Mouse (Mus musculus): ENCODE measurements at regions not wholly inside any gene's neighbourhood (a gene's known extent, or its start where the extent isn't known, plus 50 kb on each side); places are given as distances from the start of the nearest gene placed in this dataset.

DNA sequence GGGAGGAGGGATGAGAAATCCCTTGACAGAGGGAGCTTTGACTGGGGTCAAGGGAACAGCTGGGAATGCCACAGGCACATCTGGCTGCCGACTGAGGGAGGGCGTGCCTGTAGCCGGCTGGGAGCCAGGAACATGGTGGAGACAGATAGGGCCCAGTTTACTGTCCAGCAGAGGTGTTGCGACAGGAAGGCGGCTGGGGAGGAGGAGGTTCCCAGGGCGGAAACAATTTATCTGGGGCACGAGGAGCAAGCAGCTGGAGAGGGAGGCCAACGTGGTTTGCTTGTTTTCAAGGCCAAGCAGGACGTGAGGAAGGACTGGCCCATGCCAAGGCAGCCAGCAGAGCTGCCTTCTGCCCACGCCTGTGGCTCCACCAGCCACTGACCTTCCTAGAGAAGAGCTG lies 208.0 kb downstream of the Cyp26b1 start:
- no peak for DNase-seq (ENCODE audit: low read depth, low spot score)

DNA sequence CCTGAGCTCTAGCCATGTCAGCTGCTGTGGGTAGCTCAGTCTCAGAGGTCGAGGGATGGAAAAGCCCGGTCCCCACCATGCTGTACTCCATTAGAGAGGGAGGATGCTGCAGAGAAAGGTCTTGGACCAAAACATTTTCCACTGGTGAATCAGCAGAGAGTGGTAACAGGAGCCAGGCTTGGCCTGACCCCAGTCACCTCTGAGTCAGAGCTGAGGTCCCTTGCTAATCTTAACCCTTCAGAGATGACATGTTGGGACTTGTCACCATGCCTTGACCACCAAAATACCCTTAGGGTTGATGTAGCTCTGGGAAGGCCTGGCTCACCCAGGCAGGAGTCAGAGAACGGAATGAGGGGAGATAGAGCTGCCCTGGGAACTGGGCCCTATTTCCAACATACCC lies 210.0 kb downstream of the Cyp26b1 start:
- no peak for DNase-seq (ENCODE audit: low read depth, low spot score)

- DNase-seq (ENCODE audit: low read depth, low spot score) = no peak
Measured at GRCm38 (mm10) chr6:84383141-84383540, 210.6 kb downstream of the Cyp26b1 start.

DNA sequence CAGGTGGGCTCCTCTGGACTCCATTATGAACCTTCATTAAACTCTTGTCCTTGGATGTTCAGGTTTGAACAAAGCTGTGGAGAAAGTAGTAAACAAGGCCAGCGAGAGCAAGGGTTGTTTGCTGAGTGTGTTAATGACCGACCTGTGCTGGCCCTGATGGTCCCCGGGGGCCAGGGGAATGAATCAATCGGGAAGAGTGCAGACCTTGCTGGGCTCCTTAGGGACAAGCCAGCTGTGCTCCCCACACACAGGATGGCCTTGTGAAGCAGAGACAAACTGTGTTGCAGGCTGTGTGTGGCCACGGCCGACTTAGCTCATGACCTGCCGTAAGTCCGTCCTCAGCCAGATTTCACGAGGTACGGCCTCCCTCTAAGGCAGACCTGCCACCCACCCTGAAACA lies 212.1 kb downstream of the Cyp26b1 start:
- no peak for DNase-seq (ENCODE audit: low read depth, low spot score)

DNA sequence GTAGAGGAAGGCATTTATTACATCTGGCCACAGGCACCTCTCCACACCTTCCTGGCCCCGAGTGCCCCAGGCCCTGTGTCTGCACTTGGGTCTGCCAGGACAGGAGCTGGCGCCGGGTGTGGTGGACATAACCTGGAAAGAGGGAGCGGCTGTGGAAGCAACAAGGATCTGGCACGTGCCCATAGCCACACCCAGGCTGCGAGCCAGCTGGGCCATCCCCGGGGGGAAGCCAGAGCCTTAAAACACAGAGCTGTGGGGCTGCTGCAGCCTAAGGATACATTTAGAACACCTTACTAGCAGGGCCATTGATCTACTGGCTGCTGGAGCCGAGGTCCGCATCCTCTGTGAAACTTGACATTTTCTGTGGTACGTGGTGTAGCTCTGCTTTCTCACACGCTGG lies 217.0 kb downstream of the Cyp26b1 start:
- no peak for DNase-seq (ENCODE audit: low read depth, low spot score)

DNA sequence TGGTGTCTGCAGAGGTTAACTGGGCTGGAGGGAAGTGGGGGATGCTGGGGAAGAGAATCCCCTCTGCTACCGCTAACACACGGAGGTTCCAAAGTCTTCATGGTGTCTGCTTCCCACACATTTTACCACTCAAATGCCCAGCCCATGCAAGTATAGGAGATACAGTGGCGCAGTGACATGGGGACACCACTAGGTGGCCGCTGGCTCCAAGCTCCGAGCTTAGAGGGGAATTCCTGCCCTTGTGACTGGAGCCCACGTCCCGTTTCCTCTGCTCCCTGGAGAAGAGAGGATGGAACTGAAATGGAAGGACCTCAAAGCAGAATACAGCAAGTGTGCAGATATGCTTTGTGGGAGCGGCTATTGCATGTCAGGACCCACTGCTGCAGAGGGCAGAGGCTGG lies 218.2 kb downstream of the Cyp26b1 start:
- peak; percentile 19 for DNase-seq (ENCODE audit: low read depth, low spot score)

DNA sequence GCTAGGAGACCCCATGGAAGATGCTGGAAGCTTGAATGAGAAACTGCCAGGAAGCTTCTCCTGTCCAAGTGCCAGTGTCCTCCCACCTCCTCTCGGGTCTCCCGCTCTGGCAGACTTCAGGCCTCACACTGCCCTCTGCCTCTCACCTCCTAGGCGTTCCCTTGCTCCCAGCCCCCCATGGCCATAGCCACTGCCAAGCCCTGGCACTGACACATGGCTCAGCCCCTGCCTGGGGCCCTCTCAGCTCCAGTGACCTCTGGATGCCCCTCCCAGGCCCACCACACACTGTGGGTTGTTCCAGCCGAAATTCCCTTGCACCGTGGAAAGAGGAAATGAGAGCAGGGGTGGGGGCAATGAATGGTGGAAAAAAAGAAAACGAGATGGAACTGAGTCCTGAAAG lies 227.3 kb downstream of the Cyp26b1 start:
- no peak for DNase-seq (ENCODE audit: low read depth, low spot score)

- DNase-seq (ENCODE audit: low read depth, low spot score) = no peak
Measured at GRCm38 (mm10) chr6:84365914-84366313, 227.8 kb downstream of the Cyp26b1 start.

DNA sequence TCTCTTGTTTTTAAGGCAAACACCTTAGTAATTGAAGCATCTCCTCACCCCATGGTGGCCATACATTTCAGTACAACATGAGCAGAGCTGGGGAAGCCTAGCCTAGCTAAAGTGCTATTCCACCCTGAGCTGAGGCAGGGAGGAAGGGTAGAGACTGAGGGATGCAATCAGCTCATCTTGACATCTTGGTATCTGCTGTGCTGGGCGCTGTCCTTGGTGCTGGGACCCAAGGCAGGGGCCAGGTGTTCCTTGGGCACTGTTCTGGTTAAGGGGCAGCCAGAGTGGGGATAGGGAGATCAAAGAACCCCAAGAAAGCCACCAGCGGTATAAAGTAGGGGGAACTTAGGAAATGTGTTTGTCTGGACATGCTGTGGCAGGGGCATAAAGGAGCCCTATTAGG lies 228.7 kb downstream of the Cyp26b1 start:
- no peak for DNase-seq (ENCODE audit: low read depth, low spot score)

DNA sequence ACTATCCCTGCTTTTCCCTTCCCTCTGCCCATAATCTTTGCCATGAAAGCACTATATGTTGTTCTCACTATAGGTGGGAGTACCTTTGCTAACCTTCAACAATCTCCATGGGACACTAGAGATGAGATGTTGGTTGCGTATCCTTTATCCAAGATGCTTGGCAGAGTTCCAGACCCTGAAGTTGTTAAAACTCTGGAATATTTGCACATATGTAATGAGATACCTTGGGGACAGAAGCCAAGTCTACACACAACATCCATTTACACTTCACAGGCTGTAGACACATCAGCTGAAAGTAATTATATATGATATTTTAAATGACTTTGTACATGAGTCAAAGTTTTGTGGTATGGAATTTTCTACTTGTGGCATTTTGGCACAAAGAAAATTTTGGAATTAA lies 231.4 kb downstream of the Cyp26b1 start:
- no peak for DNase-seq (ENCODE audit: low read depth, low spot score)

- DNase-seq (ENCODE audit: low read depth, low spot score) = no peak
Measured at GRCm38 (mm10) chr6:84357911-84358310, 235.8 kb downstream of the Cyp26b1 start.

- DNase-seq (ENCODE audit: low read depth, low spot score) = no peak
Measured at GRCm38 (mm10) chr6:84353425-84354220, 240.1 kb downstream of the Cyp26b1 start.

DNA sequence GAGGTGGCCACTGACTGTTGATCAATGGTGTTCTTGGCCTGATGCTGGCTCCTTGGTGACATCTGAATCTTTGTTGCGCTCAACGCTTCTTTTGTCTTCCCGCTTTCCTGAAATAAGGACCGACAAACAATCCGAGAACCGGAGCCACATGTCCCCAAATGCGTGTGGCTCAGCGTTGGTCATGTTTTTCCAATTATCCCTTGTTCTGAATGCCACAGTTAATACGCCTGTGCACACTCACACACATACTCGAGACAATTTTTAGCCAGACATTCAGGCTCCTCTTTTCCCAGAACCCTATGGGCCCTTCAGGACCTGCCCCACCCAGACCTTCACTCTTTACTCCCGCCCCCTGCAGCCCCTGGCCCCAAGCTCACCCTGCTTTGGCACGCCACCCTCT lies 248.8 kb downstream of the Cyp26b1 start:
- no peak for DNase-seq (ENCODE audit: low read depth, low spot score)

DNA sequence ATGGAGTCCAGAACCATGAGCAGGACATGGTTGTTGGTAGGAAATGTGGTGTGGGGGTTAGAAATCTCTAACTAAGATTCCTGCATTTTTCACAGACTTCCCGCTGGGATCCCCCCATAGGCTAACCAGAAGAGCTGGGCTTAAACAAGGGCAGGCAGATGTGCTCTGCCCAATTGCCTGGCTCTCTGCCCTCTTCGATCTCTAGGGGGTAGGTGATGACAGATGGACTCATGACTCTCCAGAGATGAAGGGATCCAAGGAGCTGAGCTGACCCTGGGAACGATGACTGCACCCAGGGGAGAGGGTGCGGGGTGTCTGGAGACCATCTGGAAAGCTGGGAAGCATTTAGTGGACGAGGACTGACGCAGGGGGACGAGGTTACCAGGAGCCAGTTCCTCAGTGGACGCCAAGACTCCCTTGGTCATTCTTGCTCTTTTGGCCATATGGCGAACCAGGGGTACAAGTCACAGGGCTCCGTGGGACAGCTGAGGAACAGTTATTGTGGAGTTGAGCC lies 260.0 kb downstream of the Cyp26b1 start:
- DNase-seq (ENCODE audit: low read depth, low spot score) = no peak

DNA sequence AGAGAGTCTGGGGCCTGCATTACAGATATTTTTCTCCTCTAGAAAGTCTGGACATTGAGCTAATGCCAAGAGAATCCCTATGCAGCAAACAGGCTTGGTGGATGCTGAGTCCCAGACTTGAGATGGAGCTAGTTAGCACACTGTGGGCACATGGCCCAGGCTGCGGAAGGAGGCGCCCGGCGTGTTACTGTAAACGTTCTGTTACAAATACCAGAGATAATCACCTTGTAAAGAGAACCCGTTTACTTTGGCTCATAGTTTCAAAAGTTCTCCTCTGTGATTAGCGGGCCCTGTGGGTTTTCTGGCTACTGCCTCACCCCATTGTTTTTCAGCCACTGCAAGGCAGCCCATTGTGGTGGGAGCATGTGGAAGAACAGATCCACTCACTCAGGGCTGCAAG lies 264.6 kb downstream of the Cyp26b1 start:
- no peak for DNase-seq (ENCODE audit: low read depth, low spot score)

DNA sequence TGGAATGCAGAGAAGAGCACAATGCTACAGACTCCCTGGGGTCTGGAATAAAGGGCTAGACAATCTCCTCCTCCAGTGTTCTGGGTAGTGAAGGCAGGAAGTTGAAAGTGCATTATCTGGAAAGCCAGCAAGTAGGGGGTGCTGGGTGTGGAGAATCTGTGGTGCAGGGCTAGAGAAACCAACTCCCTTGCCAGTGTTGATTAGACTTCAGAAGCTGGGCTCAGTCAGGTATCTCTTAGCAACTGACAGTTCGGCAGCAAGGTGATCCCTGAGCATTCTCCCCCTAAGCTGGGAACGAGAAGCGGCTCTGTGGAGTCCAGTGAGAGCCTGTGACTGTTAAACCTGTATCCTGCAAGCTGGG lies 265.7 kb downstream of the Cyp26b1 start:
- no peak for DNase-seq (ENCODE audit: low read depth, low spot score)

DNA sequence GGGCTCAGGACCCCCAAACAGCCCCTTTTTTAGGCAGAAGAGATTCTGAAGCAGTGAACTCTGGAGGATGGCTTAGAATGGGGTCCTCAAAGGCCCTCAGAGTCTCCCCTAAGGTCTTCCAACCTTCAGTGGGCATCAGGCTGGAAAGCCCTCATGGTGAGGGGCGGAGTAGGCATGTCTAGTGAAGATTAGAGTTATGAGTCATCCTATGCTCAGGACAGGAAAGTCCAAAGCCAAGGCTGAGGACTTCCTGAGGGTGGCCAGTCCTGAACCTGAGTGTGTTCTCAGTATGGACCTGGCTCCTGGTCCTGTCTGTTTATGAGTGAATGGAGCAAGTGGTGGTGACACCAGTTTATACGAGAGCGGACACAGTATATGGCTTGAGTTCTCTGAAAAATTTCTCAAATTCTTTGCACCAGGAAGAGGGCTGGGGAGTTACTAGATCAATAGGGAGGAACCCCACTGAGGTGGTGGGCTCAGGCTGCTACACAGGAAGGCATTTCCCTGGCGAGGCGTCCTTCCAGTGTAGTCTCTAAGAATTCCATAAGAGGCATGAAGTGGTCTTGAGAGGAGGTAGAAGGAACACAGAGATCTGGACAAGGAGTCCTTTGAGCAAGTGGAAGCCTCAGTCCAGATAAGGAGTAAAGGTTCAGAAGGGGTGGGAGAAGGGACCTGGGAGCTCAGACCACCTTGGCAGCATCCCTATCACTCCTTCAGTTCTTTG lies 266.2 kb downstream of the Cyp26b1 start:
- DNase-seq (ENCODE audit: low read depth, low spot score) = no peak

DNA sequence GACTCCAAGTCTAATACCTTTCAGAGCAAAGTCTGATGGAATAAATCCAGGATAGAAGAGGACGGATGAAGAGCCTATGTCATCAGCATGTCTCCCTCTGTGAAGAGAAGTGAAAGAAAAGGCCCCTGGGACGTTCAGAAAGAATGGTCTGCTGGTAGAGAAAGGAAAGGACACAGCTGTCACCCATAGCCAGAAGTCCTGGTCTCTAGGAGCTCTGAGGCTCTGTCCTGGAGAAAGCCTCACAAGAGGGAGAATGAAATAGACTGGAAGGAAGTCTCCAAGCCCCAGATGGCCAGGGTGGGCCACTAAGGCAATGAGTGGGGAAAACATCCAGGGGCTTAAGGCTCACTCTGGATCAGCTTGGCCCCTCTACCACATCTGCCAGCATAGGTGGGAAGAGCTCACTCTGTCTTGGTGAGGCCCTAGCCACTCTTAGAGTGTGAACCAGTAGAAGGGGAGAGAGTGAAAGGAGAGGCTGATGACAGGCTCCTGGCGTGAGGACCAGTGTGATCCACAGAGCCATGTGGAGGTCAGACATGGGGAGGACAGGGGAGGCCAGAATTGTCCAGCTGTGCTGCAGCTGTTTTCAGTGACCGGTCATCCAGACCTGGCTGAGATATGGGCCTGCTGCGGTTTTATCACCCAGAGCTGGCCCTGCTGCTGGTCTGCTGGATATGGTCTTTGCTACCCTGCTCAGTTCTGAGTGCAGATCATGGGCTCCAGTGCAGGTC lies 268.2 kb downstream of the Cyp26b1 start:
- DNase-seq (ENCODE audit: low read depth, low spot score) = no peak

- DNase-seq (ENCODE audit: low read depth, low spot score) = no peak
Measured at GRCm38 (mm10) chr6:84324185-84324584, 269.5 kb downstream of the Cyp26b1 start.

DNA sequence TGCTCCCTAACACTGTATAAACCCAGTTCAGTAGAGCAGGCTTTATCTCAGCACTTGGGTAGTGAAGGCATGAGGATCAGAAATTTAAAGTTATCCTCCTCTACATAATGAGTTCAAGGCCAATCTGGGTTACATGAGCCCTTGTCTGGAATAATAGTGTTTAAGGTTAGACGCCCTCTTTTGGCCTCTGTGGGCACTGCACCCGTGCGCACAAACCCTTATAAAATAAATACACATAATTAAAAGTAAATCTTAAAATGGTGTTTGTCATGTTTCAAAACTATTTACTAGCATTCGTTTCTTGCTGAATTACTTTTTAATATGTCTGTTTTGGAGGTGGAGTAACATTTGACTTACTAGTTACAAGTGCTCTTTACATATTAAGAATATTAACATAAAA lies 271.2 kb downstream of the Cyp26b1 start:
- no peak for DNase-seq (ENCODE audit: low read depth, low spot score)

DNA sequence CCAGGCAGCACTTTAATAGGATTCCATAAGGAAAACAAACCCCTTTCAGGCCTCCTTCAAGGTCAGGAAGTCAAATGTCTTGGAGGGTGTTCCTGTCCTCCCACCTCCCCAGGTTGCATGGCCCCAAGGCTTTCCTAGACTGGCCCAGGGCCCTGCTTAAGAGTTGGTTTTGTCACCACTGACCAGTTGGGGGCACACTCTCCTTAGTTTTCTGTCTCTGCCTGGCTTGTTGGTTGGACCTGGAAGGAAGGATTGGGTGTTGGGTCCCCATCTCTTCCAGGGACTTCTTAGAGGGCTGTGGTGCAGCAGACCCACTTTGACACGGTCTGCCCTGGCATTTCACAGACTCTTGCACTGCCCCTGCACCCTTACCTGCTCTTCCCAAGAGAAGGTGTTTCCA lies 273.1 kb downstream of the Cyp26b1 start:
- no peak for DNase-seq (ENCODE audit: low read depth, low spot score)

GRCm38 (mm10) chr6:84318774-84319173 lies 274.9 kb downstream of the Cyp26b1 start:
- DNase-seq (ENCODE audit: low read depth, low spot score) = peak; percentile 4

All from retina, postnatal 7 days (tissue).